Mouse (Mus musculus): ENCODE measurements around the gene Tstd2. TPM values are rescaled to one million over a fixed set of nuclear protein-coding genes. Genes with fewer than 3 reads are reported as not detected.

The Tstd2 gene
- polyA plus RNA-seq, 1 experiment = 8.3 TPM

DNA sequence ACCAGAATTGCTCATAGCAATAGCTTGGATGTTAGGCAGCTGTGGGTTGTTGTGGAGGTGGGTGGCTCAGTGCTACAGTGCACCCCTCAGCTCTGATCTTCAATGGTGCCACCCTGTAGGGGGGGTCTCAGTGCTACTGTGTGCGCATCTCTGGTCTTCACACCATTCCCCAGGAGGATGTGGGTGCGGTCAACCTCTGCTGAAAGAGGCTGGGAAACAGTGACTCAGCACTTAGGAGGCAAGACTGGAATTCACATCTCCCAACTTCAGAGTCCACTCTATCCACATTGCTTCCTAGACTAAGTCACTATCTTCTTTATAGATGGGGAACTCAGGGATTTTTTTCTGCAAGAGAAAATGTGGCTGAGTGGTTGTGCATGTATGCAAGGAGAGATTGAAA is 40.9 kb downstream of the Tstd2 start:
- TF ChIP-seq CTCF (IDR thresholded peaks at IDR 0.05; ENCODE audit: control insufficient read depth, insufficient read depth, low read length) (no peak), POLR2A (IDR thresholded peaks at IDR 0.05; ENCODE audit: borderline replicate concordance, control insufficient read depth, low read depth, low read length) (no peak)
- no peak overlapping the region for H3K27ac ChIP-seq (ENCODE audit: control insufficient read depth, insufficient read depth, low read depth, low read length, poor library complexity)
- WGBS = 83% methylated on average over 2 of the region's 2 CpGs
- H3K4me1 ChIP-seq (ENCODE audit: control insufficient read depth, insufficient read depth, low read length) = no peaks in the 10 kb centered on the region
- no peak overlapping the region for H3K4me3 ChIP-seq (replicated peaks; ENCODE audit: control insufficient read depth, low read depth, low read length)

DNA sequence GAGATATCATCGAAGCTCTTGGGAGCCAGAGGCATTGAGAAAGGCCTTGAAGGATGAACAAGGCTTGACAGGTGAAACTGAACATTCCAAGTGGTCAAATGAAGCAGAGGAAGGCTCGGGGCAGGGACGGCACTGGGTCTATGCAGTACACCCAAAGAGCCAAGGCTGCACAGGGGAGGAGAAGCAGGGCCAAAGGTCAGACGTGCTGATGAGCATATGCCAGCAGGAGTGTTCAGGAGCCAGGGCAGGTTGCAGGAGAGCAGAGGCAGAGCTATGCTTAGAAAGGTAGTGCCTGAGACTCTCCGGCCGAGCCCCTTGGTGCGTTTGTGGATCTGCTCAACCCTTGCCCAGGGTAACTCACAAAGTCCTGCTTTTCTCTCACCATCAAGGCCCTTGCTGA is 41.9 kb downstream of the Tstd2 start:
- H3K27ac ChIP-seq (ENCODE audit: control insufficient read depth, insufficient read depth, low read depth, low read length, poor library complexity) = no peak overlapping the region
- TF ChIP-seq CTCF (IDR thresholded peaks at IDR 0.05; ENCODE audit: control insufficient read depth, insufficient read depth, low read length) (no peak), POLR2A (IDR thresholded peaks at IDR 0.05; ENCODE audit: borderline replicate concordance, control insufficient read depth, low read depth, low read length) (no peak)
- no peaks in the 10 kb centered on the region for H3K4me1 ChIP-seq (ENCODE audit: control insufficient read depth, insufficient read depth, low read length)
- WGBS = 87% methylated on average over 7 of the region's 7 CpGs
- no peak overlapping the region for H3K4me3 ChIP-seq (replicated peaks; ENCODE audit: control insufficient read depth, low read depth, low read length)

DNA sequence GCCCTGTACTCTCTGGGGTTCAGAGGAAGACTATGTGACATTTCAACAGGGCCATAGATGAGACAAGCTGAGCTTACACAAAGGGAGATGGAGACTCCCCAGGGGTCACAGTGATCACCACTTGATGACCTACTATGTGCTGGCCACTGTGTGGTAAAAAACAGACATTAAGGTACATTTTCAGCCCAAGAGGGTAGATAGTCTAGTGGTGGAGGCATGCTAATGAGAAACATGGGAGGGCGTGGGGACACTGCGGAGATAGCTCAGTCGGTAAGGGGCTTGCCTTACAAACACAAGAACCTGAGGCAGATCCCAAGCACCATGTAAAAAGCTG is 42.7 kb downstream of the Tstd2 start:
- no peak overlapping the region for H3K27ac ChIP-seq (ENCODE audit: control insufficient read depth, insufficient read depth, low read depth, low read length, poor library complexity)
- no peak for TF ChIP-seq CTCF (IDR thresholded peaks at IDR 0.05; ENCODE audit: control insufficient read depth, insufficient read depth, low read length)
- no peak for TF ChIP-seq POLR2A (IDR thresholded peaks at IDR 0.05; ENCODE audit: borderline replicate concordance, control insufficient read depth, low read depth, low read length)
- no peaks in the 10 kb centered on the region for H3K4me1 ChIP-seq (ENCODE audit: control insufficient read depth, insufficient read depth, low read length)
- WGBS = 93% methylated on average over 3 of the region's 3 CpGs
- no peak overlapping the region for H3K4me3 ChIP-seq (replicated peaks; ENCODE audit: control insufficient read depth, low read depth, low read length)

DNA sequence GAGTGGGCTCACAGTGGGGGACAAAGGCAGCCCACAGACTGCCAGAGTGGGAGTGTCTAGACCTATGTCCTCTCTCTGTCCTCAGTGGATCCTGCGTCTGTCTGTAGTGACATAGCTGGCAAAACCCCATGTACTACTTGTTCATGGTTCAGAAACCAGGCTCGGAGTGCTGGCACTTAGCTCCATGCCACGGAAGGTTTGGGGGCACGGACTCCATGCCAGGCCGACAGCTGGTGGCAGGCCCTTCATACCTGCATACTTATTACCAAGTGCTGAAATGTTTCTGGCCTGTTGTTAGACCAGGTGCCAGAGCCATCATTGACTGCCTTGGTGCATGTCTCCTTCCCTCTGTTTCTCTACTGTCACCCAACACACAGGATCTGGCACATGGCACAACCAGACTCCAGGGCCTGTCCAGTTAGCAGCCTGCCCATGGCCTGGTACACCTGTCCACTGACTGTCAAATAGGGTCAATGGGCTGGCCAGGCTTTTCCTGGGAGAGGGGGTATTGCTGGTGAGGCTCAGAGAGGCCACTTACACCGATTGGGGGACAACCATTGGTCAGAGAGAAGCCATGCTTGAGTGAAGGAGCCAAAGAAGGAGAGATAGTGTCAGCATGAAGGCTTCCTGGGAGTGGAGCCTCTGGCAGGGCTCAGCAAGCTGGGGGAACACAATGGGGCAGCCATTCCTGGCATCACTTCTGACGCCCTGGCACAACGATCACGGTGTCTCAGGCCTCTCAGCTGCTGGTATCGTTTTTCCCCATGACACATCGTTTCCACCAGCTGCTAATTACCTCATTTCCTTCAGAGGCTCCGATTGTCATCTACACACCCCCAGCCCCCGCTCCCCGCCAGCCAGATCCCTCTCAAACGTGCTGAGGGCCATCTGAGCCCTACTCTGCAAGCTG is 43.3 kb downstream of the Tstd2 start:
- WGBS = 52% methylated on average over 15 of the region's 15 CpGs
- TF ChIP-seq POLR2A (IDR thresholded peaks at IDR 0.05; ENCODE audit: borderline replicate concordance, control insufficient read depth, low read depth, low read length) = no peak
- TF ChIP-seq CTCF (IDR thresholded peaks at IDR 0.05; ENCODE audit: control insufficient read depth, insufficient read depth, low read length) = no peak
- no peak overlapping the region for H3K27ac ChIP-seq (ENCODE audit: control insufficient read depth, insufficient read depth, low read depth, low read length, poor library complexity)
- no peaks in the 10 kb centered on the region for H3K4me1 ChIP-seq (ENCODE audit: control insufficient read depth, insufficient read depth, low read length)
- H3K4me3 ChIP-seq (replicated peaks; ENCODE audit: control insufficient read depth, low read depth, low read length) = no peak overlapping the region

DNA sequence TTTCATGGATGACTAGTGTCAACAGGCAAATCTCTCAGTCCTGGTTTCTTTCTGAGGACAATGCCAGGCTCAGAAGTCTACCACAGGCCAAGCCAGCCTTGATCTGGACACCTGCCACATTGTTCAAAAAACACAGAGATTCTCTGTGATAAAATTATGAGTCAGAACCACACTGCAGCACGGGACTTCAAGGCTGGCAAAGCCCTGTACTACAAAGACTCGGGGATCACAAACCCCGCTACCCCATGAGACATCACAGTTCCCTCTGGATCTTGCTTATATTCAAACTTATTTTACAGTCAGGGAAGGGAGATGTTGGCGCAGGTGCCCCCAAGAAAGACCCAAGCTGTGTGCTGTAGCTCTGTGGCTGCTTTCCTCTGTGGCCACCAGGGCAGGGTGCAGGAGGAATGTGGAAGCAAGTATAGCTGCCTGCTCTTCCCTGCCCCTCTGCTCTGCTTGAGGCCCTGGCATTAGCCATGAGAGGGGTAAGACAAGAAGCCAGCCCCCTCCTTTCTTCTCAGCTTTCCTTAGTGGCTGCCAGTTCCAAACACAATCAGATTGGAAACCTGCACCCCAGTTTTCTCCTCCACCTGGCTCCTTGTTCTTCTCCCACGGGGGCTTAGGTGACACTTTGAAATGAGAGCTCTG is 45.9 kb downstream of the Tstd2 start:
- no peak overlapping the region for H3K27ac ChIP-seq (ENCODE audit: control insufficient read depth, insufficient read depth, low read depth, low read length, poor library complexity)
- 67% methylated on average over 5 of the region's 5 CpGs for WGBS
- no peak for TF ChIP-seq CTCF (IDR thresholded peaks at IDR 0.05; ENCODE audit: control insufficient read depth, insufficient read depth, low read length)
- no peak for TF ChIP-seq POLR2A (IDR thresholded peaks at IDR 0.05; ENCODE audit: borderline replicate concordance, control insufficient read depth, low read depth, low read length)
- H3K4me1 ChIP-seq (ENCODE audit: control insufficient read depth, insufficient read depth, low read length) = no peaks in the 10 kb centered on the region
- no peak overlapping the region for H3K4me3 ChIP-seq (replicated peaks; ENCODE audit: control insufficient read depth, low read depth, low read length)

DNA sequence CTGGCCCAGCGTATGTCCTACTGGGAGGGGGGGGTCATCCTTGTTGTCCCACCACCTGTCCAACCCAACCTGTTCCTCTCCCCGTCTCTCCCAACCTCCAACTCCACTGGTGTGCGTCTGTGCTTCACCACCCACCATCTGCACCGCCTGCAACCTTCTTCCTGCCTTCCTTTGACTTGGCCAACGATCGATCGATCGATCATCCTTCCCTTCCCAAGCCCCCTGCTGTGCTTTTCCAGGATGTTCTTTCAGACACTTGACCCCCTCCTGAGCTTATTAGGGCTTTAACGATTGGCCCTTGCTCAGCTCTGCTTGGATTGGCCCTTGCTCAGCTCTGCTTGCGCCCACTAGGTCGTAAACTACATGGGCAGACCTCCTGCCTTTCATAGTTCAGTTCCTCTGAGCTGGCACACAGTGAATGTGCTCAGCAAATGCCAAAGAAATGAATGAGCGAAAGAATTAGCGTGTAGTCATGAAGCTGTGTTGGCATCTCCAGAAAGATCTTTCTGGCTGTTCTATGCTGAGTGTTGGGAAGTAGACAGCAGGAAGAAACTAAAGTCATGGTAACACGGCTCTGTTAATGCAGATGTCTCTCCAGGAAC is 48.9 kb downstream of the Tstd2 start:
- Histone ChIP-seq H3K4me3 (replicated peaks; ENCODE audit: control insufficient read depth, low read depth, low read length) (no peak overlapping the region), H3K27ac (ENCODE audit: control insufficient read depth, insufficient read depth, low read depth, low read length, poor library complexity) (no peak overlapping the region), H3K4me1 (ENCODE audit: control insufficient read depth, insufficient read depth, low read length) (no peaks in the 10 kb centered on the region)
- 91% methylated on average over 14 of the region's 14 CpGs for WGBS
- TF ChIP-seq POLR2A (IDR thresholded peaks at IDR 0.05; ENCODE audit: borderline replicate concordance, control insufficient read depth, low read depth, low read length) (no peak), CTCF (IDR thresholded peaks at IDR 0.05; ENCODE audit: control insufficient read depth, insufficient read depth, low read length) (no peak)

DNA sequence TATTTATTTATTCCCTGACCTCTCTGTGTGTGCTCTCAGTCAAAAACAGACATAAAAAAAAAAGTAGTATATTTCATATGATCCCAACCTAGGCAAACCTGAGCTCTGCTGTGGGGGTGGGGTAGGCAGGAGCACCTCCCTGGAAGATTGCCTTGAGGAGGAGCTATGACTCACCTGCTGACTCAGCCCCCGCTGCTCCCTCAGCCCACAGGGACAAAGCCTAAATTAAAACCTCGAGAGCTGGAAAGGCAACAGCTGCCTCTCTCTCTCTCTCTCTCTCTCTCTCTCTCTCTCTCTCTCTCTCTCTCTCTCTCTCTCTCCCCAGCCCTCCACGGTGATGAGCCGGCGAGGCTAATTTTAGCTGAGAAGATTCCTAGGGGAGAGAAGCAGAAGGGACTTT is 50.6 kb downstream of the Tstd2 start:
- WGBS = 32% methylated on average over 5 of the region's 5 CpGs
- Histone ChIP-seq H3K4me3 (replicated peaks; ENCODE audit: control insufficient read depth, low read depth, low read length) (no peak overlapping the region), H3K27ac (ENCODE audit: control insufficient read depth, insufficient read depth, low read depth, low read length, poor library complexity) (no peak overlapping the region), H3K4me1 (ENCODE audit: control insufficient read depth, insufficient read depth, low read length) (no peaks in the 10 kb centered on the region)
- TF ChIP-seq CTCF (IDR thresholded peaks at IDR 0.05; ENCODE audit: control insufficient read depth, insufficient read depth, low read length) (no peak), POLR2A (IDR thresholded peaks at IDR 0.05; ENCODE audit: borderline replicate concordance, control insufficient read depth, low read depth, low read length) (no peak)

DNA sequence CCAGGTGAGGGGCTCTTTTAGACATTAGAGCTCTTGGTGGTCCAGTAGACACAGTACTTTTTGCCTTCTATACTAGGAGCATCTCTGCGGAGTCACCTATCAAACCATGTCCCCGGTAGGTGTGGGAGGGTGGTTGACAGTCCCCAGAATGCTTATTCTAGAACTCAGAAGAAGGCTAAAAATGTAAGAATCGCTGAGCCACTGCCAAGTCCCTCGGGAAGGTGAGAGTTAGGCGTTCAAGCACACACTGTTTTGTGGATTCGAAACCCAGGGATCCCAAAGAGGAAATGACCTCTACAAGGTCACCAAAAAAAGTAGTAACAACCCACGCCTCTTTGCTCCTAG is 51.1 kb downstream of the Tstd2 start:
- H3K27ac ChIP-seq (ENCODE audit: control insufficient read depth, insufficient read depth, low read depth, low read length, poor library complexity) = no peak overlapping the region
- TF ChIP-seq CTCF (IDR thresholded peaks at IDR 0.05; ENCODE audit: control insufficient read depth, insufficient read depth, low read length) = no peak
- TF ChIP-seq POLR2A (IDR thresholded peaks at IDR 0.05; ENCODE audit: borderline replicate concordance, control insufficient read depth, low read depth, low read length) = no peak
- H3K4me3 ChIP-seq (replicated peaks; ENCODE audit: control insufficient read depth, low read depth, low read length) = no peak overlapping the region

More for the DNA sequence above, 51.1 kb downstream of the Tstd2 start:
- H3K4me1 ChIP-seq (ENCODE audit: control insufficient read depth, insufficient read depth, low read length) = no peaks in the 10 kb centered on the region
- 49% methylated on average over 7 of the region's 7 CpGs for WGBS

Measured in bone marrow, adult 2 months (tissue).